Mouse (Mus musculus) G1E-ER4 (cell line): ENCODE data around the gene Chrnd. TPM values are rescaled to one million over a fixed set of nuclear protein-coding genes. Genes with fewer than 3 reads are reported as not detected.

Source experiments
- GATA1 ChIP-seq: IDR thresholded peaks from one replicate; pipeline ENCODE4 v1.8.0; 2012; ENCODE audit warnings: low read length, inconsistent platforms
- polyA plus RNA-seq: library from polyadenylated mRNA; stranded (reverse); fragments of >175 nt; gene quantifications from 2 replicates; pipeline ENCODE4 v1.2.3, GENCODE M21; 2012

Gene Chrnd
- polyA plus RNA-seq, 1 experiment = not detected

DNA sequence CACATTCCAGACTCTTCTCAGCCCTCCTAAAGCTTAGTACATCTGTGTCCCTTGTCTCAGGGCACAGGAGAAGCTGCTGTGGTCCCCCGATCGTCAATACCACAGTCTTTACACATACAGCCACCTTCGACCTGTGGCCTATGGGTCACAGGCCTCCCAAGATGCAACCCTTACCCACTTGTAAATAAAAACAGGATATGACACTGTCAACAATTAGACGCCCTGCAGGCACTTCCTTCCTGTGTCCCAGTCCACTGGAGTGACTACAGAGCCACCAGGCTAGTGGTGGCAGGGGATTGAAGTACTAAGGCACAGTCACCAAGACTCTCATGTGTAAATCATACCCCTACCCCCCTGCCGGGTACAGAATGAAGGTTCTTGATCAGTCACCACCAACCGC is 14.6 kb downstream of the Chrnd start:
- TF ChIP-seq GATA1 = no peak

DNA sequence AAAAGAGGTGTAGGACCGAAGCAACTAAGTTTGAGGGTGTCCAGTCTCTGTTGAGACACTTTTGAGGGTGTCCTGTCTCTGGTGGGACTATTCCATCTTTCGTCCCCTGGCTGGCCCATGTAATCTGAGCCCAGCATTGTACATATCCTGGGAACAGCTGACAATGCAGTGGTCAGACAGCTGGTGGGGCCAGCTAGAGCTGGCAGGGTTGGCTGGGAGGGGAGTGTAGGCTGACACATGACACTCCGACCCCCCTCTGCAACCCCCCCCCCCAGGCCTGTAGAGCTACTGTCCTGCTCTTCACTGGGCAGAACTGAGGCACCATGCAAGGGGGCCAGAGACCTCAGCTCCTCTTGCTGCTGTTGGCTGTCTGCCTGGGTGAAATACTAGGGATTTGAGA is 15.1 kb downstream of the Chrnd start:
- no peak for TF ChIP-seq GATA1

DNA sequence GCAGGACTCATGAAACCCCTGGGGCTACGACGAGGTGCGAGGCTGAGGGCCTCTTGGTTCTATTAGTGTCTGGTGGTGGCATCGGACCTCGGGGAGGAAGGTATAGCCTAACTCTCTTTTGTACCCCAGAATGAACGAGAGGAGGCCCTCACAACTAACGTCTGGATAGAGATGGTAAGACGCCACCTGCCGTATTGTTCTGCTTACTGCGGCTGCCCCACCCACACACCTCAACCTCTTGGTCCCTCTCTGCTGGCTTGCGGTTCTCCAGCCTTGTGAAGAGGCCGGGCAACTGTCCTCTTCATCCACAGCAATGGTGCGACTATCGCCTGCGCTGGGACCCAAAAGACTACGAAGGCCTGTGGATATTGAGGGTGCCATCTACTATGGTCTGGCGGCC is 15.9 kb downstream of the Chrnd start:
- TF ChIP-seq GATA1 = no peak

DNA sequence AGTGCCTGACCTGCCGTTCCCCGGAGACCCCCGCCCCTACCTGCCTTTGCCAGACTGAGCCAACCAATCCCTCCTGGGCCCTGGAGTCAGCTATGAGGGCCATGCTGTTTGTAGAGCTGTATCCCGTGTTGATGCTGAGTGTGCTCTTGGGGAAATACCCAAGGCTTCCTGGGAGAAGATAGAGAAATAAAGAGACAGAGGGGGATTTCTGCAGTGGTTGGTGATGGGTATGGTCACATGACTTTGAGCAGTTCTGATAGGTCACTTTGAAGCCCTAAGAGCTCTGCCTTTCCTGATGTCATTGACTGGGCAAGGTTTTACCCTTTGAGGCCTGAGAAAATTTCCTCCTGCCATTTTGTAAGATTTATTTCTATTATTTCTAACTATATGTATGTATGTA is 21.0 kb downstream of the Chrnd start:
- TF ChIP-seq GATA1 = no peak

DNA sequence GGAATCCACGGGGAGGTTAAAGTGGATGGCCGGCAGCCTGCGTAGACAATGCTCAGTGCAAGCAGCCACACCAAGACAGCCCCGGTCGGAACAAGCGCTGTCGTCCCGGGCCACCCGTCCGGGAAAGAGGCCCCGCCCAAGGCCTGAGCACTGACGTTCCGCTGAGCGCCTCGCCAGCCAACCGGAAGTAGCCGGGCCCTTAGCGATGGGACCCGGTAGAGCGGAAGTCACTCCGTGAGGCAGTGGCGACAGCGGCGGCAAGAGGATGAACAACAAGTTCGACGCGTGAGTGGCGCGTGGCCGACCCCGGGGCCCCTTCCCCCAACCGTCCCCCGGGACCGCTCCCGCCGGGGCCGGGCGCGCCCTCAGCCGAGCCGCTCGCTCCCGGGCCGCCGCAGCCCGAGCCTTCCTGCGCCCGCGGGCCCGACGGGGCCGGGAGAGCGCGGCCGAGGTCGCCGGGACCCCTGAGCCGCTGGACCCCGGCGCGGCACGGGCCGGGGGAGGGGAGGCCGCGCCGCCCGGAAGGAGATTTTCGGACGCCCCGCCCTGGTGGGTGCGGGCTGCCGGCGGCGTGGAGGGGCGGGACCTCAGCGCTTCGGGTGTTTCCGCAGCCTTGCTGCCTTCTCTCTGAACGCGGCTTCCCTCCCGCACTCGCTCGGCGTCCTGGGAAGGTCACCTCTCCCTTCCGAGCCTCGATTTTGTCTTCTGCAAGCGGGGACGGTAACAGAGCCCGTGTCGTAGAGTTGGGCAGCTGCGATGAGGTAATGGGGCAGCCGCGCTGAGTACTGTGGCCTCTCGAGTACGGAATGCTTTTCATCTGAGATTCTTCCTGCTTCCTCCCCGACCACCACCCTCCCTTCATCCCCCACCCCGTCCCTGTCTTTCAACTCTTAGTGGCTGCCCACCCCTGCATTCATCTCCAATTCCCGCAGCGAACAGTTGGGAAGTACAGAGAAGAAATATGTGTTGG is 23.6 kb downstream of the Chrnd start, which contains the start of gene Eif4e2:
TSS of gene Eif4e2 (plus strand) at position 180 of the 970 bp plus-strand sequence.
- TF ChIP-seq GATA1 = no peak

DNA sequence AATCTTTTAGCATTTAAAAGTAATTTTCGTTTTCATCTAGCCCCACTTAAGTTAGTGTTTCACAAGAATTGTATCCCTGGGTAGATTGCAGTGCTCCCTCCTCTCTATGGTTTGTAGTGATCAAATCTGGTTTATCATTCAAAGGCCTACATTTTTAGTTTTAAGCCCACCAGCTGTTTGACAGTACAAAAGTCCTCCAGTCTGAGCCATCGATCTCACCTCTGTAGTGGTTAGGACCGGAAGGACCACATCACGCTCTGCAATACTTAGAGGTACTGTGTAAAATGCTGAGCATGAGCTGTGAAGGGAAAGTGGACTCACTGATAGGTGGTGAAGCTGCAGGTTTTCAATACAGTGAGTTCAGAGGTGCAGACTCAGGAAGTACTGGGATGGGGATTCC is 24.3 kb downstream of the Chrnd start:
- no peak for TF ChIP-seq GATA1

DNA sequence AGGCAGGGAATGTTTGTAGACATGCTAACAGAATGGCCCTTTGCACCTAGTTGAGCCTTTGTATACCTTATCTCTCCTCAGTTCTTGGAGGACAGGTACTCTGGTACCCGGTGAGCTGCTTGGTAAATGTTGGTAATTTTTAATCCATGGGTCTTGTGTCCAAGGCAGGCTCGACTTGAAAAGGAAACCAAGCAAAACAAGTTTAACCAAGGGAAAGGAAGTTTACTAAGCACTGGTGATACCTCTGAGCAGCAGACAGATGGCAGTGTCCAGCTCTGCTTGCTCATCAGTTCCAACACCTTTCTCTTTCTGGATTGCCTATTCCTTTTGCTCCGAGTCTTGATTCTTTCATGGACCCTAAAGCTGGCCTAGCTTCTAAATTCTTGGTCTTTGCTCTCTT is 27.5 kb downstream of the Chrnd start:
- TF ChIP-seq GATA1 = no peak

DNA sequence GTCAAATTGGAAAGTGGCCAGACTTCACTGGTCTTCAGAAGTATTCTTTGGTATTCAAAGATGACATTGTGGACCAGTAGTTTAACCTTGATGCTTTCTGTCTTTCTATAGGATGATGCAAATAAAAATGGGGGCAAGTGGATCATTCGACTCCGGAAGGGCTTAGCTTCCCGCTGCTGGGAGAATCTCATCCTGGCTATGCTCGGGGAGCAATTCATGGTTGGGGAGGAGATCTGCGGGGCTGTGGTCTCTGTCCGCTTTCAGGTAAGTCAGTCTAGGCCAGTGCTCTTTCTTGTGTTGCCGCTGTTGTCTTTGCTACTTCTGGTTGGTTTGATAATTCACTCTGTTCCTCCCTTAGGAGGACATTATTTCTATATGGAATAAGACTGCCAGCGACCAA is 35.3 kb downstream of the Chrnd start:
- no peak for TF ChIP-seq GATA1

DNA sequence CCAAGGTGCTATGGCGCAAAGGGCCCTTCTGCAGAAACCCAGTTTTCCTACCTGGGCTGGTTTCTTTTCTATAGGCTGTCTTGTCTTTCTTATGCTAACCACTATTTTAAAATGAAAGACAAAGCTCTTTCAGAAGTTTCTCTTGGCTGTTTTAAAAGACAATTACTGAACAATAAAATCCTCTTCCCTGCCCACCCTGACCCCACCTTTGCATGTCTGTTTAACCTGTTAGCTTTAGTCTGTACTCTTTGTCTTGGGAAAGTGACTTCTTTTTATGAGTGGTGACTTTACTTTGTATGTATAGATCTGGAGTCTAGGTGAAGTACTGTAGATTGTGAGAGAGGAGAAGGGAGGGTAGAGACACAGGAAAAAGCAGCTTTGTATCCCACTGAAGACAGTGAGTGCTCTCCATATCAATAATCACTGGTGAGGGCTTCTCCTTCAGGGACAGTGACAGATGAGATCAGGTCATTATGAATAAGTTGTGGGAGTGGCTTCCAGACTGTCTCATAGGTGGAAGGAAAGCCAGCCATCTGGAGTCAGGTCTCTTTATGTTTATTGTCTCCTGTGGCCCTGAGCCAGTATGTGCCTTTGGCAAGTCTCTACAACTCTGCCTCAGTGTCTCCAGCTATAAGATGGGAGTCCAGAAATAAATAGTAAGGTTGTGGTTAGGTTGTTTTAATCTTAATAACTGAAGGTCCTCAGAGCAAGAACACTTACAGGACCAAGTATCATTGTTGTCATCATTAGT is 36.2 kb downstream of the Chrnd start:
- TF ChIP-seq GATA1 = no peak

DNA sequence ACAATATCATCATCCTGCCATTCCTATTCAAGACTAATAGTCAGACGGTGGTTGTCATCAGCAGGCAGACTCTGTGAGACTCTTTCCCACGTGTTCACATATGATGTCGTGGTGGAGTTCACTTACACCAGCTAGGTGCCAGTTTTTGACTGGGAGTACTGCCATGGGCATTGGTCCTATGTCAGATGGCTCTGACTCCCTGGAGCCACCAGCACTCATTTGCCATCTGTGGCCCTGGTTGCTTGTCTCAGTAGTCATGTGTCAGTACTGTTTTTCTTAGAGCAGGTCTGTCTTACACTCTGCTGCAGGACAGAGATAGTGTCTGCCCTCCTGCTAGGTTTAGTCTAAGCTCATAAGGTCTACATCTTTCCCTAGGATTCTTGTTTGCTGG is 36.7 kb downstream of the Chrnd start:
- no peak for TF ChIP-seq GATA1

DNA sequence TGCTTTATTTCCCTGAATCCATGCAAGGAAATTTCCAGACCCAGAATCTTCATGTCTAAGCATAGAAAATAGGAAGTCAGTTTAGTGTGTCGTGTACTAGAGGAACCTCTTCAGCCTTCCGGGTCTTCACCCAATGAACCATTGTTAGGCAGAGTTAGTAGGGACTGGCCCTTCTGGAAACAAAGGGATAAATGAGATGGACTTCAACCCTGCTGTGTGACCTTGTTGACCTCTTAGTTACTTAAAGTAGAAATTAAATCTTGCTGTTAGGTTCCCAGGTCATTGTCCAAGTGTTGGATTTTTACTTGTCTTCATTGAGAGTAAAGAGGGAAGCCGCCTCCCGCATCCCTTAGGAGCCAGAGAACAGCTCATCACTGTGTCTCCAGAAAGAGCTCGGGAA is 40.2 kb downstream of the Chrnd start:
- TF ChIP-seq GATA1 = no peak

DNA sequence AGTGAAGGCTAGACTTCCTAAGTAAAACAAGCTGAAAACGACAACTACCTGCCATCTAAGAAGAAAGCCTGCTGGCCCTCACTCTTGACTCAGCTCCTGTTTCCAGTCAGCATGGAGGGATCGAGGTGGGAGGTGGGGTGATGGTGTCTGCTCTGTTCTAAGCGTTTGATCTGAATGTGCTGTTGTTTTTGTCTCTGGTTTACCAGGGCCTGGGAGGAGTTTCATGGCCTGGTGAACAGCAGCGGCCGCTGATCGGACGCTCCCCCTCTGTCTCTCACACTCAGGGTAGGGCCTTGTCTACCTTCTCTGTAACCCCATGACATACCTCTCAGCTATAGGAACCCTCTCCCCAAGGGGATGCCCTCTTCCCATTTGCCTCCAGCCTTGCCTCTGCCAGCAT is 41.8 kb downstream of the Chrnd start:
- TF ChIP-seq GATA1 = no peak

DNA sequence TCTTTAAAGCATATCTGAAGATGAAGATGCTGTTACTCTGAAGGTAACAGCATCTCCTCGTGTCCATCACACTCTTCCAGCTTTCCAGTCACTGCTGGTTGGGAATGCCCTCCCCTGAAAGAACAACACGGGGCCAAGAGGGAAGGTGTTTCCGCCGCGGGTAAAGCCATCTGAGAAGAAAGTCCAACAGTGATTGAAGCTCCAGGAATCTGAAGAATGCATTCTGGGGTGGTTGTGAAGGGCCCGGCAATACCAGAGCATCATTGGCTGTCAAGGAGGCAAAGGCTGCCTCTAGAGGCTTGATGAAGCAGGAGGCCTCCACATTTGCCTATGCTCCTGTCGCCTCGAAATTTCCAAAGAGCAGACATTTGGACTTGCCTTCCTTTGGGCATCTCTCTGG is 48.6 kb downstream of the Chrnd start:
- TF ChIP-seq GATA1 = no peak

DNA sequence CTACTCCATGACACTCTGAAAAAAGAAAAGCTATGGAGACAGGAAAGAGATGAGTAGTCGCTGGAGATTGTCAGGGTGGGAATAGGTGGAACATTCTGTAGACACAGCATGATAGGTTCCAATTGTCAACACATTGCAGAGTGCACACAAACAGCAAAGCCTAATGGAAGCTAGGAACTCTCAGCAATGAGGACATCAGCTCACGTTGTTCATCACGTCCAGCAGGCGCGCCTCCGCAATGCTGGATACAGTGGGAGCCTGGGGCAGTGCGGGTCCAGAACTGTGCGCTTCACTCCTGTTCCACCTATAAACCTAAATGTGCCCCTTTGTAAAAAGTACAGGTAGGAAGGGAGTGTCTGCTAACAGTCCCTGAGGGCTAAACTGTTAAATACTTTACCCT is 52.6 kb downstream of the Chrnd start:
- TF ChIP-seq GATA1 = no peak

DNA sequence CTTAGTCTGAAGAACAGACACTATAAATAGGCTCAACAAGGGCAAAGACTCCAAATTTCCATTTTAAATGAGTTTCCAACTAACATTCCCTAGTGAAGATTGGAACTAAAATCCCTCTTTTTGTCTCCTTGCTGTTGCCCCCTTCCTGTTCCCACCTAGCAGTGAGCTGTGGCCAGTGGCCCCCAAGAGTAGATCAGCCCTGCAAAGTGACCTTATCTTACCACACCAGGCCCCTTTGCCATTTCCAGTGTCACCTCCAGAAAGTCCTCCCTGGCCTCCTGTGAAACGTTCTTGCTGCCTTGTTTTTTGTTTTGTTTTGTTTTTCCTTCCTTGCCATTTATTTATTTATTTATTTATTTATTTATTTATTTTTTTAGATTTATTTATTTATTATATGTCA is 55.0 kb downstream of the Chrnd start:
- no peak for TF ChIP-seq GATA1
